Mouse (Mus musculus) olfactory bulb, adult 2 months (tissue): Measurements from ENCODE around the gene Ankzf1. TPM values are rescaled to one million over a fixed set of nuclear protein-coding genes. Genes with fewer than 3 reads are reported as not detected.

Source experiments
- H3K27ac ChIP-seq: fragments of 200-500 bp; 2 replicates; pipeline ENCODE4 v1.5.1; 2012; ENCODE audit warnings: low read depth, low read length; ENCODE audit not compliant: insufficient read depth
- H3K4me1 ChIP-seq: fragments of 200-500 bp; 2 replicates; pipeline ENCODE4 v1.6.1; 2012; ENCODE audit warnings: low read length; ENCODE audit not compliant: control insufficient read depth, insufficient read depth
- H3K4me3 ChIP-seq: fragments of 200-500 bp; 2 replicates; pipeline ENCODE4 v1.5.1; 2012; ENCODE audit warnings: mild to moderate bottlenecking, low read depth, low read length, moderate library complexity; ENCODE audit not compliant: insufficient read depth
- CTCF ChIP-seq: fragments of 200-500 bp; IDR thresholded peaks from 2 replicates; pipeline ENCODE4 v1.5.1; 2012; ENCODE audit warnings: low read depth, mild to moderate bottlenecking, low read length, moderate library complexity; ENCODE audit not compliant: insufficient read depth
- POLR2A ChIP-seq: fragments of 200-500 bp; IDR thresholded peaks from 2 replicates; pipeline ENCODE4 v1.6.1; 2012; ENCODE audit warnings: mild to moderate bottlenecking, low read depth, low read length, moderate library complexity; ENCODE audit not compliant: insufficient read depth
- WGBS: fragments of 180-500 bp; shearing (Covaris S2); methylation state at CpG from one replicate; pipeline ENCODE4 v1.1.7; 2018; 5-methylcytosine and 5-hydroxymethylcytosine counted together
- polyA plus RNA-seq: library from polyadenylated mRNA; stranded (reverse); fragments of >200 nt; gene quantifications from 2 replicates; pipeline ENCODE4 v1.2.4, GENCODE M21; 2012; ENCODE audit warnings: low replicate concordance; ENCODE audit not compliant: missing spikeins, insufficient read depth, insufficient read length

Gene Ankzf1
- polyA plus RNA-seq, 1 experiment = not detected

- no peak for TF ChIP-seq POLR2A
- 69% methylated on average over 12 of the region's 12 CpGs for WGBS
- no peak overlapping the region for H3K4me3 ChIP-seq
- H3K4me1 ChIP-seq = peaks cover 37% of the 10 kb centered on the region
- H3K27ac ChIP-seq = no peak overlapping the region
Observed at GRCm38 (mm10) chr1:75244175-75244826, 52.4 kb downstream of the Ankzf1 start.

- TF ChIP-seq CTCF (no peak), POLR2A (no peak)
- H3K4me1 ChIP-seq = peaks cover 37% of the 10 kb centered on the region
- H3K4me3 ChIP-seq = no peak overlapping the region
- WGBS = 19% methylated on average over 4 of the region's 4 CpGs
- no peak overlapping the region for H3K27ac ChIP-seq
Observed at GRCm38 (mm10) chr1:75244836-75245235, 52.9 kb downstream of the Ankzf1 start.

- peak overlapping the region; percentile 47; the same call in 1 of the 2 replicates for H3K27ac ChIP-seq
- TF ChIP-seq POLR2A (no peak), CTCF (no peak)
- WGBS = 80% methylated on average over 16 of the region's 16 CpGs
Observed at GRCm38 (mm10) chr1:75247071-75247930, 55.4 kb downstream of the Ankzf1 start.

GRCm38 (mm10) chr1:75248041-75248772 lies 56.3 kb downstream of the Ankzf1 start:
- H3K27ac ChIP-seq = peak overlapping the region; percentile 47; the same call in 1 of the 2 replicates
- H3K4me3 ChIP-seq = no peak overlapping the region
- peaks cover 51% of the 10 kb centered on the region for H3K4me1 ChIP-seq
- TF ChIP-seq CTCF (no peak), POLR2A (no peak)
- WGBS = 38% methylated on average over 9 of the region's 9 CpGs

More at GRCm38 (mm10) chr1:75247071-75247930, 55.4 kb downstream of the Ankzf1 start:
- no peak overlapping the region for H3K4me3 ChIP-seq
- H3K4me1 ChIP-seq = peaks cover 46% of the 10 kb centered on the region

Other genes with a start within 250 kb of the Ankzf1 start
- gene Ihh, start 240.5 kb upstream of the Ankzf1 start, polyA plus RNA-seq = not detected in 2 replicates
- not detected in 2 replicates for gene Nhej1, start 67.0 kb upstream of the Ankzf1 start, polyA plus RNA-seq
- gene Slc23a3, start 58.3 kb upstream of the Ankzf1 start, polyA plus RNA-seq = not detected in 2 replicates
- 190 TPM in 1 of 2 replicates, not detected in the other for gene Cnppd1, start 49.4 kb upstream of the Ankzf1 start, polyA plus RNA-seq
- not detected in 2 replicates for gene Retreg2, start 49.4 kb upstream of the Ankzf1 start, polyA plus RNA-seq
- gene Zfand2b, start 23.5 kb upstream of the Ankzf1 start, polyA plus RNA-seq = not detected in 2 replicates
- not detected in 2 replicates for gene Abcb6, start 11.8 kb upstream of the Ankzf1 start, polyA plus RNA-seq
- not detected in 2 replicates for gene Atg9a, start within 50 bp of the Ankzf1 start, polyA plus RNA-seq
- gene Glb1l, start 18.7 kb downstream of the Ankzf1 start, polyA plus RNA-seq = not detected in 2 replicates
- not detected in 2 replicates for gene Stk16, start 18.7 kb downstream of the Ankzf1 start, polyA plus RNA-seq
- not detected in 2 replicates for gene Tuba4a, start 27.7 kb downstream of the Ankzf1 start, polyA plus RNA-seq
- gene A630095N17Rik, start 40.0 kb downstream of the Ankzf1 start, polyA plus RNA-seq = not detected in 2 replicates
- gene Dnajb2, start 44.3 kb downstream of the Ankzf1 start, polyA plus RNA-seq = not detected in 2 replicates
- not detected in 2 replicates for gene Ptprn, start 72.4 kb downstream of the Ankzf1 start, polyA plus RNA-seq
- gene Resp18, start 86.3 kb downstream of the Ankzf1 start, polyA plus RNA-seq = not detected in 2 replicates
- gene Dnpep, start 125.8 kb downstream of the Ankzf1 start, polyA plus RNA-seq = not detected in 2 replicates
- not detected in 2 replicates for gene Des, start 168.2 kb downstream of the Ankzf1 start, polyA plus RNA-seq
- gene Speg, start 183.1 kb downstream of the Ankzf1 start, polyA plus RNA-seq = not detected in 2 replicates
- not detected in 2 replicates for gene Gmppa, start 243.8 kb downstream of the Ankzf1 start, polyA plus RNA-seq